Mouse (Mus musculus) brain, embryonic 14.5 days (tissue): ENCODE data around the gene Tspan31. TPM values are rescaled to one million over a fixed set of nuclear protein-coding genes. Genes with fewer than 3 reads are reported as not detected.

Experiments used
- DNase-seq: peaks from one replicate; pipeline ENCODE4 v3.0.0-alpha.2; 2011; ENCODE audit warnings: low read depth
- CTCF ChIP-seq: fragments of 200-500 bp; IDR thresholded peaks from 2 replicates; pipeline ENCODE4 v1.5.1; 2012; ENCODE audit warnings: inconsistent platforms, mild to moderate bottlenecking, moderate library complexity, borderline replicate concordance; ENCODE audit not compliant: insufficient read depth, insufficient read length; ENCODE audit errors: extremely low read depth
- POLR2A ChIP-seq: fragments of 200-500 bp; IDR thresholded peaks from 2 replicates; pipeline ENCODE4 v1.6.1; 2012; ENCODE audit warnings: mild to moderate bottlenecking, inconsistent platforms, borderline replicate concordance; ENCODE audit not compliant: poor library complexity, insufficient read depth, insufficient read length, severe bottlenecking; ENCODE audit errors: extremely low read depth
- polyA plus RNA-seq: library from polyadenylated mRNA; depleted of rRNA; stranded (reverse); fragments of >200 nt; gene quantifications from 2 replicates; pipeline ENCODE4 v1.2.3, GENCODE M21; 2012

Tspan31 gene
- polyA plus RNA-seq, 1 experiment, result 96.5 TPM

- no peak for DNase-seq
- TF ChIP-seq CTCF, result no peak
- no peak for TF ChIP-seq POLR2A
These were observed 29.8 kb upstream of the Tspan31 start for GRCm38 (mm10) chr10:127099868-127100267.

- no peak for DNase-seq
- TF ChIP-seq CTCF (no peak), POLR2A (no peak)
These were observed 29.1 kb upstream of the Tspan31 start for GRCm38 (mm10) chr10:127099191-127099590.

- no peak for DNase-seq
- TF ChIP-seq POLR2A (no peak), CTCF (no peak)
These were observed 28.4 kb upstream of the Tspan31 start for GRCm38 (mm10) chr10:127098514-127098913.

- TF ChIP-seq CTCF, result no peak
- no peak for TF ChIP-seq POLR2A
- DNase-seq, result peak; percentile 48
These were observed 24.3 kb upstream of the Tspan31 start for GRCm38 (mm10) chr10:127094382-127094802.

GRCm38 (mm10) chr10:127092742-127093141, 22.7 kb upstream of the Tspan31 start:
- TF ChIP-seq CTCF (no peak), POLR2A (no peak)

GRCm38 (mm10) chr10:127091507-127092396, 21.7 kb upstream of the Tspan31 start:
- TF ChIP-seq POLR2A (no peak), CTCF (0 out of 2 replicates have a peak, but pooled peaks have one; percentile 4)
- peak; percentile 45 for DNase-seq

More at GRCm38 (mm10) chr10:127092742-127093141, 22.7 kb upstream of the Tspan31 start:
- DNase-seq, result no peak

GRCm38 (mm10) chr10:127090560-127091411, 20.7 kb upstream of the Tspan31 start:
- TF ChIP-seq CTCF (no peak), POLR2A (no peak)
- peak; percentile 73 for DNase-seq

GRCm38 (mm10) chr10:127085633-127086032, 15.6 kb upstream of the Tspan31 start:
- TF ChIP-seq CTCF (peak; percentile 10; the same call in 1 of the 2 replicates), POLR2A (no peak)
- no peak for DNase-seq

GRCm38 (mm10) chr10:127085052-127085451, 15.0 kb upstream of the Tspan31 start:
- TF ChIP-seq POLR2A (no peak), CTCF (no peak)
- DNase-seq, result no peak

- TF ChIP-seq CTCF, result no peak
- no peak for TF ChIP-seq POLR2A
- DNase-seq, result no peak
These were observed 13.8 kb upstream of the Tspan31 start for GRCm38 (mm10) chr10:127083915-127084306.

- no peak for TF ChIP-seq POLR2A
- TF ChIP-seq CTCF, result no peak
- DNase-seq, result no peak
These were observed 13.3 kb upstream of the Tspan31 start for GRCm38 (mm10) chr10:127083292-127083914.
